Mouse (Mus musculus) c-Kit-positive CD71-negative TER-119-negative erythroid progenitor cells, embryonic 14.5 days (primary cell): Measurements from ENCODE around the gene Dusp16.
"Not testable (repeated sequence)": the region's sequence is repeated elsewhere in the genome, so short reads cannot be mapped to it uniquely, and the experiment has no call there.

Experiments
- DNase-seq: peaks from one replicate; pipeline ENCODE4 v3.0.0-alpha.2; 2013; ENCODE audit warnings: low read depth

Gene Dusp16

DNA sequence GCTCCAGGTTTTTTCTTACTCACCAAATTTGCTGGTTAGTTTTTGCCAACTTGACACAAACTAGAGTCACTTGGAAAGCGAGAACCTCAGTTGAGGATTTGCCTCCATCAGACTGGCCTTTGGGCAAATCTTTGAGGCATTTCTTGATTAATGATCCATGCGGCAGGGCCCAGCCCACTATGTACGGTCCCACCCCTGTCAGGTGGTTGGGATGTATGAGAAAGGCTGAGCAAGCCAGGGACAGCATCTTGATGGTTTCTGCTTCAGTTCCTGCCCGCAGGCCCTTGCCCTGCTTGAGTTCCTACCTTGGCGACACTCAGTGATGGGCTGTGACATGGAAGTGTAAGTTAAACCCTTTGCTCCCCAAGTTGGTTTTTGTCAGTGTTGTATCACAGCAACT lies 94.2 kb downstream of the Dusp16 start:
- no peak for DNase-seq

- no peak for DNase-seq
Measured at GRCm38 (mm10) chr6:134696554-134696953, 95.9 kb downstream of the Dusp16 start.

GRCm38 (mm10) chr6:134696146-134696545 lies 96.3 kb downstream of the Dusp16 start:
- no peak for DNase-seq

GRCm38 (mm10) chr6:134695625-134696024 lies 96.8 kb downstream of the Dusp16 start:
- DNase-seq: no peak

GRCm38 (mm10) chr6:134694988-134695387 lies 97.4 kb downstream of the Dusp16 start:
- DNase-seq: no peak

DNA sequence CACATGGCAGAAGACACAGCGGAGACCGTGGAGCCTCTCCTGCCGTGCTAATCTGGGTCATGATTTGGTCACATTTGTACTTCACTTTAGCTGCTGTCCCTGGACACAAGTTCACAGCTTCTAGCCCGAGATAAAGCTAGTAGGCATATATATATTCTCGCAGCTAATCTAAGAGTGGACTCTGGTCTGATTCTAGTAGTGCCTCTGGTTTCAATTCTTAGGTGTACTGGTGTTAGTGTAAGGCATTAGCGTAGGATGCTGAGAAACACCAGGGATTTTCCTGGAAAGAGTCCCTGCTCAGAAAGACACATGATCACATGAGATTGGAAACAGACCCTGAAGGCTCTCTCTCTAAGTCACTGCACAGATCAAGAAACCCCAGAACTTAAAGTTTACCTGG lies 97.9 kb downstream of the Dusp16 start:
- no peak for DNase-seq

- DNase-seq: no peak
Measured at GRCm38 (mm10) chr6:134685515-134685914, 106.9 kb downstream of the Dusp16 start.

DNA sequence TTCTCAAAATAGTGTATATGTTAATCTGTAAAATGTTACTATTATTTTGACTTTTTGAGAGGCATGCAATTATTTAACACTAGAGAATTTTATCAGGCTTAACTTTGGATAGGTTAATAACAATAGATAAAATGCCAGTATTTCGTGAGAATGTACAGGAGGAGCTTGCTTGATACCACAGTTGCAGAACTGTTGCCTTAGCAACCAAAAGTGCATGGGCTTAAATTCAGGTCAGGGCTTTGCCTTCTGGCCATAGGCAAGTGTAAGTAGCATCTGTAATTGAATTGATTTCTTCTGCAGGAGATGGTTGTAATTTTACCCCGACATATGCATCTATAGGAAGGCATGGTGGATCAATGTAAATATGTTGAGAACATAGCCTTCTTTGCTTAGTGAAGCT lies 107.4 kb downstream of the Dusp16 start:
- DNase-seq: no peak

GRCm38 (mm10) chr6:134684354-134684915 lies 108.0 kb downstream of the Dusp16 start:
- DNase-seq: no peak

DNA sequence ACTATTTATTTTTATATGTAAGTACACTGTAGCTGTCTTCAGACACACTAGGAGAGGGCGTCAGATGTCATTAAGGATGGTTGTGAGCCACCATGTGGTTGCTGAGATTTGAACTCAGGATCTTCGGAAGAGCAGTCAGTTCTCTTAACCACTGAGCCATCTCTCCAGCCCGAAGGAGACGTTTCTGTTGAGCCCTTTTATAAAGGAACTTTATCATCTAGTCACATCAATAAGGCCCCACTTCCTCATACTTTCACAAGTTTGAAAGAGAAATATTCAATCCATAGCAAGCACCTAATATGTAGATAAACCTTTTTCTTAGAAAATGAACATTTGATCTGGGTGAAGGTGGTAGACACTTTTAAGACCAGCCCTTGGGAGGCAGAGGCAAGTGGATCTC lies 113.1 kb downstream of the Dusp16 start:
- not testable (repeated sequence) for DNase-seq

GRCm38 (mm10) chr6:134678037-134678436 lies 114.4 kb downstream of the Dusp16 start:
- no peak for DNase-seq

DNA sequence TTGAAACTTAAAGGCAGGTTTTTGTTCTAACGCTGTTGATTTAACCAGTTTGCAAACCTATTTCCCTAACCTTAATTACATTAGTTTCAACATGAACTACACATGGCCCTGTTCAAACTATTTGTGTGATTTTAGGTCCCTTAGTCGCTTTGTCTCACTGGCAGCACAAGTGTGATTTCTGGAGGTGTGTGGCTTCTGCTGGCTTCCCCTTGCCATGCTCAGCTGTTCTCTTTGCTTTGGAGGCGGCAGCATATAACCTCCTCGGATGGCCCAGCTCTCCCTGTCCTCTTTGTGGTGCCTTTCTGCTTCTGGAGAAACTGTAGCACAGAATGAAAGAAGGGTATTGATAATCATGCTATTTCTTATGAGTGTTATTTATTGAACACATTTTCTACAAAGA lies 114.9 kb downstream of the Dusp16 start:
- DNase-seq: no peak

GRCm38 (mm10) chr6:134673712-134674111 lies 118.7 kb downstream of the Dusp16 start:
- DNase-seq: peak; percentile 23

GRCm38 (mm10) chr6:134670881-134671411 lies 121.5 kb downstream of the Dusp16 start:
- no peak for DNase-seq

DNA sequence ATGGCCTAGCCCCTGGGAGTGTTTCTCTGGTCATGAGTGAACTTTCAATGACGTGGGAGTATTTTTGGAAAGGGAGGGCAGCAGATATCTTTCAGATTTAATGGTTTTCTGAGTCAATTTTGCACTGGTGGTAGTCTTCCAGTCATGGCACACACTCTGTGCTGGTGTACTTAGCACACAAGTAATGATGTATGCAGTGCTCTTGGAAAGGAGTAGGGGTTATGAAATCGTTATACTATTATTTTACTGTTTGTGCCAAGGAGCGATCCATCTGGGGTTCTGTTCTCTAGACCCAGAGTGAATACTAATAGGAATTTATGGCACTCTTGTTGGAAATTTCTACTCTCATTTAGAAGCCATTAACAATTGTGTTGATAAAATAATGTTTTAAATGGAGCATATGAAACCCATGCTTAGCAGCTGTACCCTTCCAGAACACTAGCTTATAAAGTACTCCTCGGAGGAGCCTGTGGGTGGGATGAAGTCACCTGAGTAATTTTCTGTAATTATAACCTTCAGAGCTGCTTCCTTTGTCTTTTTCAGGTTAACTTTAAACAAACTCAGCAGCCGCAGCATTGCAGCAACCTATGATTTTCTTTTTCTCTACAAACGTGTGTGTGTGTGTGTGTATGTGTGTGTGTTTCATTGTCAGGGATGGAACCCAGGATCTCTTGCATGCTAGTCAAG lies 123.1 kb downstream of the Dusp16 start:
- DNase-seq: no peak

- DNase-seq: no peak
Measured at GRCm38 (mm10) chr6:134668519-134668918, 123.9 kb downstream of the Dusp16 start.

DNA sequence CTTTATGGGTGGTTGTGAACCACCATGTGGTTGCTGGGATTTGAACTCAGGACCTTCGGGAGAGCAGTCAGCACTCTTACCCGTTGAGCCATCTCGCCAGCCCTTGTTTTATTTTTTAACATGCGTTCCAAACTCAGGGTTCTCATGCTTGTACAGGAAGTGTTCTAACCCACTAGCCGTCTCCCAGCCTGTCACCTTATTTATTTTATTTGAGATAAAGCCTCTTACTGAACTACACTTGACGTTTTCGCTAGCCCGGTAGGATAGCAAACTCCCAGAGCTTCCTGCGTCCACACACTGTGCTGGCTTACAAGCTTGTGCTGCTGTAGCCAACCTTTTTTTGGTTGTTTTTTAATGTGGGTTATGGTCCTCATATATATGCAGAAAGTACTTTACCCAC lies 126.6 kb downstream of the Dusp16 start:
- no peak for DNase-seq
